Mouse (Mus musculus): ENCODE data around the gene Hsph1.

- TF ChIP-seq REST (IDR thresholded peaks at IDR 0.05; ENCODE audit: insufficient read depth, insufficient read length) (no peak), POLR2A (IDR thresholded peaks at IDR 0.05; ENCODE audit: insufficient read length, low read depth) (no peak), USF1 (IDR thresholded peaks at IDR 0.05; ENCODE audit: low read depth) (no peak), E2F4 (IDR thresholded peaks at IDR 0.05; ENCODE audit: insufficient read depth) (no peak), MAX (IDR thresholded peaks at IDR 0.05; ENCODE audit: low read depth) (no peak), TCF12 (IDR thresholded peaks at IDR 0.05; ENCODE audit: insufficient read depth, poor library complexity, severe bottlenecking) (no peak), POLR2AphosphoS2 (IDR thresholded peaks at IDR 0.05; ENCODE audit: insufficient read length, low read depth) (no peak), TCF3 (IDR thresholded peaks at IDR 0.05; ENCODE audit: insufficient read length, low read depth) (no peak), MYOG (IDR thresholded peaks at IDR 0.05; ENCODE audit: control insufficient read depth in 1 of 3, insufficient read depth in 1 of 3, insufficient read length in 2 of 3, low read depth in 2 of 3) (no peak)
These were observed 13.5 kb upstream of the Hsph1 start for GRCm38 (mm10) chr5:149649499-149650178.
